Mouse (Mus musculus): ENCODE data around the gene Tmem217.

The Tmem217 gene

DNA sequence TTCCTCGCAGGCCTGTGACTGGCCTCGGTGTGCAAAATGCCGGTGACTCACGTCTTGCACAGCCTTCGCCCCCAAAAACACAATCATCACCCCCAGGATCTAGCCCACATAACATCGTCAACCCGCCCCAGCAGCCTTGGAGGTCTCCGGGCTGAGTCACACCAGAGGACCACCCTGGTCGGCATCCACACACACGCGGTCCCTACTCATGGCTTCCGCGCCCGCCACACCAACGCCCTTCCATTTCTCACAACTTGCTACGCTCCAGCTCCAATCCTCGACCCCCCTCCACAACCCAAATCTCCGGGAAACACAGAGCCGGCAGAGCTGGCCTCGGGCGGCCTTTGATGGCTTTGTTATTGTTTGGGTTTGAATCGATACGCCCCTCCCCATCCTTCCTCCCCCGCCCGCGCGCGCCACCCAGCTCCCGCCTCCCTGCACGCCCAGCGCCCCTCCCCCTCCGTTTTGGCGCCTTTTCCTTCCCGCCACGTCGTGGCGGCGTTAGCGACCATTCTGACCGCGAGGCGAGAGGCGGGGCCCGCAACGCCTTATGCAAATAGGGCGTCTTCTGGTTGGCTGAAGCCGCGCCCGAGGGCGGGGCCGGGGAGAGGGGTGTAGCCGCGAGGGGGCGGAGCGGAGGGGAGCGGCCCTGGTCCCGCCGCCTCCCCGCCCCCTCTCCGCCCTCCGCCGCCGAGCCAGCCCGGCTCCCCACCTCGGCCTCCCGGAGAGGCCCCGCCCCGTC lies 62.0 kb downstream of the Tmem217 start:
- DNase-seq (ENCODE audit: extremely low read depth, low read depth, low spot score): peak; percentile 40

DNA sequence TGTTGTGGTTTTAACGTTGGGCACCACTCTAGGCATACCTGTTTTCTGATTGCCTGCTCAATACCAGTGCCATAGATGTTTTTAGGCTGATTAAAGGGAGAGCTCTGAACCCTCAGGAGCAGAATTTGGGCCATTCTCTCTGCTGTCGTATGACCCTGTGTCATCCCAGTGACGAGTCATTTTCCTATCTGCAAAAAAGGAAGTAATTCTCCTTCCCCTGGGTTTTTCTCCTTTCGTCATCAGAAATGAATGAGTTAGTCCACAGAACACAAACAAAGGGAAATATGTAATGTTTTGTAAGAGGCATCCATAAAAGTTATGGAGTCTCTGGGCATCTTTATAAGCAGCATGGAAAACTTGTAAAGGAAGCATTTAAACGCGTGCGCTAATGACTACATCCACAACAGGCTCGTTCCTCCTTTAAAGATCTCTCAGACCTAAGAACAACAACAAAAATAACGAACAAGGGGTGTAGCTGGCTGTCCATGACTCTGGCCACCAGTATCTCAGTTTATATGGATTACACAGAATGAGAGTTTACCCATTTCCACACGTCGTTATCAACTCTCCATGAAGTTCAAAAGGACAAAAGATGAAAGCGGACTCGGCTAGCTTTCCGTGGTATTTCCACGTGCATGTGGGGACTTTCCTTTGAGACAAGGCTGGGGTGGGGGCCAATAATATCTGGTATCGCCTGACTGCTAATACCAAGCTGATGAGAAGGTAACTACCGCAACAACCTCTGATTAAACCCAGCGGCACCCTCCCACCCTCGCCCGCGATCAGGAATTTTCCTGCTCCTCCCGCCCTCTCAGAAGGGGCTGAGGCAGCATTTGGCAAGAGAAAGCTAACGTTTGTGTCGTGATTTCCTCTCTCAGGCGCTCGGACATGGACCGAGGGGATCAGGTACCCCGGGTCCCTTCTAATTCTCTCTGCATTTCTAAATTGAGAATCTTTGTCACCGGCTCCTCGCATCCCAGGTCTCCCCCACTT lies 62.9 kb downstream of the Tmem217 start:
- DNase-seq (ENCODE audit: extremely low read depth, low read depth, low spot score): no peak

DNA sequence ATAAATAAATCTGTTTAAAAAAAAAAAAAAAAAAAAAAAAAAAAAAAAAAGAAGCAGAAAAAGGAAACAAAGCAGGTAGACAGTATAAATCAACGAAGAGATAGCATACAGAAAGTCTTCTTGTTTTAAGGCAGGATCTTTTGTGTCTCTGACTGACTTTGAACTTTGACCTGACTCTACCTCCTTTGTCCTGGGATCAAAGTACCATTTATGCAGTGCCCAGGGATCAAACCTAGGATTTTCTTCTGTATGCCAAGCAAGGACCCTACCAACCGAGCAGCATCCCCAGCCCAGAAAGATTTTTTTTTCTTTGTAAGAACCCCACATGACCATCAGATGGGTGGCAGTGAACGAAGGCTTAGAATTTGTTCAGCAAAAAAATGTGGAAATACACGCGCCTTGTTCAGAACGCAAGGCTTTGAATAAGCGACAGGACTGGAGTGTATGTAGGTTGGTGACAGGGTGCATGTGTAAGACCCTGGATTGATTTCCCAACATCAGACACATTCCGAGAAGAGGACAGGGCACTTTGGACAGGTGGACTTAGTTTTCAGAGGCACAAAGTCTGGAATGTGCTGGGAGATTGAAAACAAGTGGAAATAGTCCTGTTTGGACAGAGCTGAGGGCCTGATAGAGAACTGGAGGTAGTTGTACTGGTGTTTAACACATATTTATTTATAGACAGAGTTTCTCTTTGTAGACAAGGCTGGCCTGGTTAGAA lies 63.8 kb downstream of the Tmem217 start:
- no peak for DNase-seq (ENCODE audit: extremely low read depth, low read depth, low spot score)

DNA sequence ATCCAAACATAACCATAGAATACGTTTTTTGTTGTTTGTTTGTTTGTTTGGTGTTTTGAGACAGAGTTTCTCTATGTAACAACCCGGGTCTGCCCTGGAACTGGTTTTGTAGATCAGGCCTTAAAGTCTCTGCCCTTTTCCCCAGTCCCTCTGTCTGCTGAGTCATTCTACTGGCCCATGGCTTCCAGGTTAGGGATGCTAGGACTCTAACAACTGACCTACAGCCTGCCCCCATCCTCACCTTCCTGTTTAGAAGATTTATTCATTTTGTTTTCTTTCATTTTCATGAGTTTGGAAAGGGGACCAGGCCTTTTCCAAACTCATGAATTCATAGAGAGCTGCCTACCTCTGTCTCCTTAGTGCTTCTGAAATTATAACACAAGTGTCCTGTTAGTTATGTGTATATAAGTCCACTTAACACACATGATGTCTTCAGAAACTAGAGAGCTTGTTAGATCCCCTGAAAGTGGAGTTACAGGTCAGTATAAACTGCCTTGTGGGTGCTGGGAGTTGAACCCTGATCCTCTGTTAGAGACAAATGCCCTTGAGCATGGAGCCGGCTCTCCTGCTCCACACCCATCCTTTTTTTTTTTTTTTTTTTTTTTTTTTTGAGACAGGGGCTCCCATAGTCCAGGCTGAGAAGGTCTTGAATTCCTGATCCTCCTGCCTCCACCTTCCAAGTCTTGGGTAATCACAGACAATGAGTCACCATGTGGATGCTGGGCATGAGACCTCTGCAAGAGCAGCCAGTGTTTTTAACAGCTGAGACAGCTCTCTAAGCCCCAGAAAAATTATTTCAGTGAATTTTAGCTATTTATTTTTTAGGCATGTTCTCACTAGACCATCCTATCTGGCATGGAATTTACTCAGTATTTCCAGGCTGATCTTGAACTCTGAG lies 66.6 kb downstream of the Tmem217 start:
- no peak for DNase-seq (ENCODE audit: extremely low read depth, low read depth, low spot score)

DNA sequence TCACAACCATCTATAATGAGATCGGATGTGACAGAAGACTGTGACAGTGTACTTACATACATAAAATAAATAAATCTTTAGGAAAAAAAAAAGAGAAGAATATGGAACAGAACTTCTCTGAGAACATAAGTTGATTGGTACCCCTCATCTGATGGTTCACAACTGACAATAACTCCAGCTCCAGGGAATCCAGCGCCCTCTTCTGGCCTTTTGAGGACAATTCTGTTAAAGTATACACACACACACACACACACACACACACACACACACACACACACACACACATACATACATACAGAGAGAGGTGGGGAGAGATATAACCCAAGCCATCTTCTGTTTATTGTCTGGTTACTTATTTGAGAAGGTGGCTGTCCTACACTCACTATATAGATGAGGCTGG lies 67.8 kb downstream of the Tmem217 start:
- no peak for DNase-seq (ENCODE audit: extremely low read depth, low read depth, low spot score)

DNA sequence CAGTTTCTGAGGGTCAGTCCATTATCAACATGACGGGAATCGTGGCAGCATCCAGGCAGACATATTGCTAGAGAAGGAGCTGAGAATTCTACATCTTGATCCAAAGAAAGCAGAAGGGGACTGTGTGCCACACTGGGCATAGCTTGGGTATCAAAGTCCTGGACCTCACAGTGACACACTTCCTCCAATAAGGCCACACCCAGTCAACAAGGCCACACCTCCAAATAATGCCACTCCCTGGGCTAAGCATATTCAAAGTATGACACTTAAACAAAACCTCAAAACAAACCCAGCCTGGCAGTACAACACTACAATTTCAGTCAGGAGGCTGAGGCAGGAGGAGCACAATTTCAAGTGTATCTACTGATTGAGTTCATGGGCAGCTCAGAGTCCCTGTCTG lies 68.9 kb downstream of the Tmem217 start:
- no peak for DNase-seq (ENCODE audit: extremely low read depth, low read depth, low spot score)

DNA sequence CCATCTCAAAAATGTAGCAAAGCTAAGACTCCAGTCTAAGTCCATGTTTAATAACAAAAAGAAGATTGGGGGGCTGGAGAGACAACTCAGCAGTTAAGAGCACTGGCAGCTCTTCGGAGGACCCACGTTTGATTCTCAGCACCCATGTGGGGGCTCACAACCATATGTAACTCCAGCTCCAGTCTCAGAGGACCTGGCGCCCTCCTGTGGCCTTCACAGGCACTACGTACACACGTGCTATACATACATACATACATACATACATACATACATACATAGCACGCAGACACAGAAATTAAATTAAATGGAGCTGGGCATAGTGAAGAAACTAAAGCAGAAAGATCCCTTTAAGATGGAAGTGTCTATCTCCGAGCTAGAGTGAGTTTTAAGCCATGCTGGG lies 69.6 kb downstream of the Tmem217 start:
- no peak for DNase-seq (ENCODE audit: extremely low read depth, low read depth, low spot score)

DNA sequence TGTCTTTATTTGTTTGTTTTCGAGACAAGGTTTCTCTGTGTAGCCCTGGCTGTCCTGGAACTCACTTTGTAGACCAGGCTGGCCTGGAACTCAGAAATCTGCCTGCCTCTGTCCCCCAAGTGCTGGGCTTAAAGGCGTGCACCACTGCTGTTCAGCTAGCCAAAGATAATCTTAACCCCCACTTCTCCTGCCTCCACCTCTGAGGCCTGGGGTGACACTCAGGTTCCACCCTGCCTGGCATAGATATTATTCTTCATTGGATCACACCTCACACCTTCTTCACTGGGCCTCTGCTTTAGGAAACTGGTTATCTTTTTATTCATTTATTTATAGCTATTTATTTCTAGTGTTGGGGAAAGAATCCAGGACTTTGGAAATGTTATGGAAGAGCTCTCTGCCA lies 71.9 kb downstream of the Tmem217 start:
- DNase-seq (ENCODE audit: extremely low read depth, low read depth, low spot score): no peak

DNA sequence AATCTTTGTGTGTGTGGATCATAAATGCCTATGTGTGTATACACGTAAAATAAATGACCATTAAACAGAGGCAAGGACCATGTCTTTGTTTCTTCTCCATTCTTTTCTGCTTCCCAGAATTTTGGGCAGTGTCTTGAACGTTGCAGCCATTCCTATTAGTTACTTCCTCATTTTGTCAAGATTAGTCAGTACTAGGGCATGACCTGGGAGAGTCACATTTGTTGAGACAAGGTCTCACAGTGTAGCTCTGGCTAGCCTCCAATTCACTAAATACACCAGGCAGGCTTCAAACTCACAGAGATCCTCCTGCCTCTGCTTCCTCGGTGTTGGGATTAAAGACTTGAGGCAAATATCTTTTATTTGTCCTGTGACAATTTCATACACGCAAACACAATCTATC lies 73.9 kb downstream of the Tmem217 start:
- no peak for DNase-seq (ENCODE audit: extremely low read depth, low read depth, low spot score)

DNA sequence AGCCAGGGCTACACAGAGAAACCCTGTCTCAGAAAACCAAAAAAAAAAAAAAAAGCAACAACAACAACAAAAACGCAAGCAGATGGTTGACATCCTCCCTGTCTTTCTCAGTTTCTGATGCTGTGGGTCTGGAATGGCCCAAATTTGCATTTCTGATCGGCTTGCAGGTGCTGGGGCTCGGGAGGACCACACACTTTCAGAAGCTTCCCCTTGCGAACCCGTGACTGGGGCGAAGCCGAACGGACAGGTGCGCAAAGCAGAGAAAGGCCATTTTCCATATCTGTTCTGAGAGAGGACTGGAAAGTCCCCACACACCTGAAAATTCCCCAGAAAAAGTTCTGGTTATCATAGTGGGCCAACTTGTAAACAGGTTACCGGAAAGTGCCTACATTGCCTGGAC lies 74.8 kb downstream of the Tmem217 start:
- DNase-seq (ENCODE audit: extremely low read depth, low read depth, low spot score): no peak

DNA sequence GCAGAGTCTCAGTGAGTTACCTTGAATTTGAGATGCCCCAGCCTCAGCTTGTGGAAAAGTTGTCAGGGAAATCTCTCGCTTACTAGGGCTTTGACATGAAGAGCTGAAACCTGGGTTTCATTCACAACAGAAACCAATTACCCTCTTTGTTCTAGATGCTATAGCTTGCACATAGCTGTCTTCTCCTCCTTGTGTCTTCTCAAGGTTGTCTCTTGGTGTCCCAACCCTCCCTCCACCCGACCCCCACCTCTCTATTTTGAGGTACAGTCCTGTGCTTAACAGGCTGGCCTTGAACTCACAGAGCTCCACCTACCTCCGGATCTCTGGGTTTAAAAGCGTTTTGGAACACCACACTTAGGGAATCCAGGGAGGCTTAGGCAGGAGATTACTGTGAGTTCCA lies 75.7 kb downstream of the Tmem217 start:
- DNase-seq (ENCODE audit: extremely low read depth, low read depth, low spot score): no peak

Data from fat pad, adult 2 months (tissue).